Mouse (Mus musculus) cerebellum, adult 9-11 months (tissue): ENCODE measurements at regions not wholly inside any gene's neighbourhood (a gene's known extent, or its start where the extent isn't known, plus 50 kb on each side); places are given as distances from the start of the nearest gene placed in this dataset.

ENCODE experiments used
- DNase-seq: peaks from one replicate; pipeline ENCODE4 v3.0.0; 2022

DNA sequence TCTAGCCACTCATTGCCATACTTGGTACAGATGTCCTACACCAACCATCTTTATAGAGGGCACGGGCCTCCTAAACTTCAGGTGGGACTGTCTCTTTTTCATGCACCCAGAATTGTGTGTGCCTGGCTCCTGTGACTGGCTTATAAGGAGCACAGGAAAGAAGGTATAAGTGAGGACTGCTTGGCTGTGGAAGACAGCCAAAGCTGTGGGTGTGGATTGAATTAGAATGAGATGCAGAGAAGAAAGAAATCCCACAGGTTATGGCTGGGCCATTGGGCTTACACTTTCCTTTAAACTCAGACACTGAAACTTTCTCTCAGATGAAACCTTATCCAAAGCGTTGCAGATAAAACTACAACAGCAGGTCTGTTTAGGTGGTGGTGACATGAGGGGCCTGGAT is 239.5 kb upstream of the Fam160b2 start:
- no peak for DNase-seq

DNA sequence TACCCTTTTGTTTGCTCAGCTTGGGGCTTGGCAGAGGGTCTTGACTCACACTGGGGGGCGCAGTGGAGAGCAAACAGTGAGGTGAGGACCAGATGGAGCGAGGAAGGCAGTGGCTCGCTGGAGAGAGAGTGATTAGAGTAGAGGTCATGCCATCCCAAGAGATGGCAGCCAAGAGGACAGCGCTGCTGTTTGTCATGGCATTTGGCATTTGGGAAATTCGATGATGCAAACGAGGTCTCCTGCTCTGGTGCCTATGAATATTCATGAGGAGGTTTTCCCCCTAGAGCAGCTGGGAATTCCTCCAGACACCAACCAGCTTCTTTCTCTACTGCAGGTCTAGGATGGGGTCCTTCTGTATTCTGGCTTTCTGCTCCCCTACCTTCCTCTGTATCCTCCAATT is 237.9 kb upstream of the Fam160b2 start:
- no peak for DNase-seq

DNA sequence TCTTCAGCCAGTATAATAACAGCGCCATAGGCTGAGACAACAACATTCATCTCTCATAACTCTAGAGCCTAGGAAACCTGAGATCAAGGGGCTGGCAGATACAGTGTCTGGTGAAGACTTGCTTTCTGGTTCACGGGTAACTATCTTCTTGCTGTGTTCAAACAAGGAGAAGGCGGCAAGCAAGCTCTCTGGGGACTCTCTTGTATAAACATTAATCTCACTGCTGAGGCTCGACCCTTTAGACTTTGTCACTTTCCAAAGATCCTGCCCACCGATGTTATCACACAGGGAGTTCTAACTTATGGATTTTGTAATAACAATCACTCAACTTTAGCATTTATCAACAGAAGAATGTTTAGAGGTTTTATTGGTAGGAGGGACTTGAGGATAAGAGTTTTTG is 233.6 kb upstream of the Fam160b2 start:
- DNase-seq: no peak

DNA sequence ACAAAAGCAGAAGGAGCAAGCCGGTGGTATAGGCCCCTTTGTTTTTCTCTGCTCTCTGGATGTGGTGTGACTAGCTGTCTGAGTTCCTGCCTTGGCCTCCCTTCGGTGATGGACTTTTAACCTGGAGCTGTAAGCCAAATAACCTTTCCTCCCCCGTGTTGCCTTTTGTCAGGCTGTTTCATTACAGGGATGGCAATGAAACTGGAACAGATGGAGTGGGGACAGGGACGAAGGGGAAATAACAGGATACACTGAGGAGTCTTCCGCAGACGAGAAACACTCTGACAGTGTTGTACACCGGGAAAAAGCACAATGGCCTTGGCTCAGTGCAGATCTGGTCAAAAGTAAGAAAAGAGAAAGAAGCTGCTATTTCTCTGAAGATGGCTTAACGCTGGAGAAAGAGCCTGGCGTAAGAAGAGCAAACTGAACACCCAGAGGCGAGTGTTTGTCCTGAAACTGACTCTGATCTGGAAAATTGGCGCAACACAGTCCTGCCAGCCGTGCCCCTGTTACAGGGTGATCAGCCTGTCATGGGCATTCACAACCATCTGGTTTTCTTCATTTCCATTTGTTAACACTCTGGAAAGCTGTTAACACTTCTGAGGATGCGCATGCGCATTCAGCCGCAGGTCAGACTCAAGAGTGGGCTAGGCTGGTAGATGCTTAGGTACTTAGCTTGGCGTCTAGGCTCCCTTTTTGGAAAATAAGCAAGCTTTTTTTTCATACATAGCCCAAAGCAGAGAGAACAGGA is 233.0 kb upstream of the Fam160b2 start:
- DNase-seq: peak; percentile 18

DNA sequence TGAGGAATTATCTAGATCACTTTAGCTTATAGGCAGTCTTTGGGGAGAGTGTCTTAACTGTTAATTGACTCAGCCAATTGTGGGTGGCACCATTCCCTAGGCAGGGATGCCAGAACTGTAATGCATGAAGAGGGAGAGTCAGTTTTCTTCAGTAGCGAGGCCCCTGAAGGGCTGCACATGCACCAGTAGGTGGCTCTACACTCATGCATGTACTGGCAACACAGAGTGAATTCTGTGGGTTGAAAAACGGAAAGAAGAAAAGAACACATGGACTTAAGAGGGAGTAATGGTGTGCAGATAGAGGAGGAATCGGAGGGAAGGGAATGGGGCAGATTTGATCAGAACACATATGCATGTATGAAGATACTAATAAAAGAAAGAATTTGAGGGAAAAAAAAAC is 232.4 kb upstream of the Fam160b2 start:
- DNase-seq: no peak
